Mouse (Mus musculus) cerebellum, adult 11-12 months (tissue): ENCODE results near the gene Rprd1b.

ENCODE experiments used
- DNase-seq: peaks from one replicate; pipeline ENCODE4 v3.0.0; 2022

Rprd1b gene

DNA sequence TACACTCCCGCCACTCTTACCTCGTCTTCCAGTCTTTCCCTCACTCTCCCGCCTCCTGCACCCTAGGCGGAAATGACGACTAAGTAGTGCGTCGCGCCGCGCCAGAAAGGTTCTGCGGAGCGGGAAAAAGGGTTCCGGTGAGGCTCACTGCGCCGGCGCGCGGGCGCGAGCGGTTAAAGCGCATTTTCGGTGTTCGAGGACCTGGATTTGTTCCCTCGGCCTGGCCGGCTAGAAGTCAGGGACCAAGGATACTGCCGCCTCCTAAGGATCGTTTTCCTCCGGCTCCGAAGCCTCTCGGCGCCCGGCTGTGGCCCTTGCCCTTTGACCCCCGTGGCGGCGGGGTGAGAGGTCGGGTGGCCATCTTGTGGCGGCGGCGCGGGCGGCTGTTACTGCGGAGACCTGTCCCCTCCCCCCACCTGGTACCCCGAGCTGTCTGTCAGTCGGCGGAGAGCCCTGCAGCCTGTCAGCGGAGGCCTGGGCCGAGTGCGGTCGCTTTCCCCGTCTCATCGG is at the start of gene Rprd1b, which contains the start of gene Tti1:
Gene Rprd1b (plus strand): TSS at position 144 of the 510 bp plus-strand sequence.
Gene Tti1 (minus strand): TSS at position 80 of the 510 bp plus-strand sequence.
- peak; percentile 92 for DNase-seq

DNA sequence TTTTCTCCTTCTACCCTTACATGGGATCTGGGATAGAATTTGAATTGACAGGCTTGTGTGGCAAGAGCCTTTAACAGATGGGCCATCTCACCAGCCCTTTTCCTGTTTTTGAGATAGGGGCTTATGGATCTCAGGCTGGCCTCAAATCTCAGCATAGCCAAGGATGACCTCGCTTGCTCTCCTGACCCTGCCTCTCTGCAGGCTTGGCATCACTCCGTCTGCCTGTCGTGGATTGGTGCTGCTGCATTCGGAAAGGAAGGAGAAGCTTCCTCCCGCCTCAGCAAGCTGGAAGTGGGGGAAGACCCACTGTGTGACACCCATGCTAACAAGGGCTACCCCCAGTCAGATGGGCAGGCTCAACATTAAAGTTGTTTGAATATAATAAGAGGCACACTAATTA is 49.1 kb upstream of the Rprd1b start:
- DNase-seq, result no peak

DNA sequence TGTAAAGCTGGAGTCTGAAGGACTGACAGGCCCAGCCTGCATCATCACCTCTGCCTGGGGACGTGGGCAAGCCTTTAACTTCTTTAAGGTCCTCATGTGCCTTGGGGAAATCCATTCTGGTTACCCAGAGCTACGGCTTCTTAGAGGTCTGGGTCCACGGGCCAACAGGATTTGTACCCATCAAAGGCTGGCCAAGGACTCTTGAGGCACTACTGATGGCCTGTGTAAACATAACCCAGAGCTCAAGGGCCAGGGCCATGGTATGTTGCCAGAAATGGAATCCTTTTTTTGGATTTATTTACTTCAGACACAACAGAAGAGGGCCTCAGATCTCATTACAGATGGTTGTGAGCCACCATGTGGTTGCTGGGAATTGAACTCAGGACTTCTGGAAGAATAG is 45.6 kb upstream of the Rprd1b start:
- DNase-seq, result no peak

DNA sequence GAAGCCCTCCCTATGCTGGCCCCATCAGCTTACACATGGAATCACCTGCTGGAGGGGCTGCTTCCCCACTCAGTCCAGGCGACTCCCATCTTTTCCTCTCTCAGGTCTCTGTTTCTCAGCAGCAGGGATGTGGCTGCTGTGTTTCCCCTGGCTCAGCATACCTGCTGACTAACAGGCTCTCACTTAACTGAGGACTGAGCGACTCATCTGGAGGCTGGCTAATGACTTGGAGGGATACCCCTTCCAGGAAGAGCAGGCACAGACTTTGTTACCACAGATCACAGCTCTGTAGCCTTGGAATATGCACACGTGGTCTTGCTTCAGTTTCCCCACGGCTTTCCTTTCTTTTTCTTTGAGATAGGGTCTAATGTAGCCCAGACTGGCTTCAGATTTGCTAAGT is 45.0 kb upstream of the Rprd1b start:
- no peak for DNase-seq

DNA sequence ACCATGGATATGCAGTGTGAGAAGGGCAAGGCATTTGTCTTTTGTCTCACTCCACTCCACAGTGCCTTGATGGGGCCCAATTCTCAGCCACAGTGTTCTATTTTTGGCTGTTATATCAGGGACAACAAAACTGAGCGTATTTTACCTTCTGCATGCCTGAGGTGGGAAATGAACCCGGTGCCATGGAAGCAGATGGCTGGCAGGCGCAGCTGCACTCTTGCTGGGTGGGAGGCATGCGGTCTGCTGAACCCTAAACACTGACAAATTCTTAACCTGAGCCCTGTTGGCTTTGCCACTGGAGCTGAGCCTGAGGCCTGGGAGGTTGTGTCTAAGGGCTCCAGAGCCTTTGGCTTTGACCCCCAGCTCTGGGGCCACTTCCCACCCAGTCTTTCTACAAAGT is 42.7 kb upstream of the Rprd1b start:
- peak; percentile 15 for DNase-seq

DNA sequence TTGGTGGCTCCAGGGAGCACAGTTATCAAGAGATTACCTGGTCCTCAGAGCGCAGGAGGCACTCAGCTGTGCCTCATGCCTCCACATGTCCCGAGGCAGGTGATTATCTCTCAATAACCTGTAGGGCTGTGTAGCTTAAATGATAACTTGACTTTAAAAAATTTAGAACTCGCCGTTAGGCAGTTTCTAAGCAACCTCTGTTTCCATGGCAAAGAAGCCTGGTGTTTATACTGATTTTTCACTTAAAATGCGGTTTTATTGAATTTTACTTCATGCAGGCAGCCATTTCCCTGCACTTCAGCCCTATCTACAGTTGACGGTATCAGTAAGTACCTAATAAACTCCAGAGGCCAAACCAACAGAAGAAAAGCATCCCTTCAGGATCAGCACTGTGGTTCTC is 42.1 kb upstream of the Rprd1b start:
- no peak for DNase-seq

DNA sequence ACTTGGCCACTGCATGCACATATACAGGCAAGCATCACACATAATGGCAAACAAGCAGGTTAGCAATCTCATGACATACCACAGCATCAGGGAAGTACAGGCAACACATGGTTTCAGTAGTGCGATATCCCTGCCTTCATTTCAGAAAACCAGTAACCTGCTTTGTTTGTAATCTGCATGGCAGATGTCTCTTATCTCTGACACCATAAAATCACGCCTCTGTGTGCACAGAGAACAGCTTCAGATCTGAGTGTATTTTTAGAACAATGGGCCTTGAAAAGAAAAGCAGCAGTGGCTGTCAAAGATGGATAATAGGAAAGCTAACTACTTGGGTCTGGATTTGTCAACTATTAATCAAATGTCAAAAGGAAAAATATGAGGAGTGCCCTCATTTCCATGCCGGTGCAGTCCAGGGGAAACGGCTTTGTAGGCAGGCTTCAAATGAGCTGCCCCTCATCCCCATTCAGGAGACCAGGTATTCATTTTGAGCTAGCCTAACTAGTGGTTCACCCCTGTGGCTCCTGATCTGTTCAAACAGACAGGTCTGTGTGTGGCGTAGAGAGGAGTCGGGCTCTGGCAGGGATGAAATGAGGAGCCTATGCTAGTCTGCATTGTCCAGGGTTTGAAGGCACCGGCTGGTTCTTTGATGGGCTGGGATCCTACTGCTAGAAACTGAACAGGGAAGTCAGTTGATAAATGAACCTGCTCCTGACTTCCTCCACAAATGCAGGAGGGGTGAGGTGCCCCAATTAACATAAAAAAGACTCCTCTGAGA is 39.7 kb upstream of the Rprd1b start:
- DNase-seq, result no peak

DNA sequence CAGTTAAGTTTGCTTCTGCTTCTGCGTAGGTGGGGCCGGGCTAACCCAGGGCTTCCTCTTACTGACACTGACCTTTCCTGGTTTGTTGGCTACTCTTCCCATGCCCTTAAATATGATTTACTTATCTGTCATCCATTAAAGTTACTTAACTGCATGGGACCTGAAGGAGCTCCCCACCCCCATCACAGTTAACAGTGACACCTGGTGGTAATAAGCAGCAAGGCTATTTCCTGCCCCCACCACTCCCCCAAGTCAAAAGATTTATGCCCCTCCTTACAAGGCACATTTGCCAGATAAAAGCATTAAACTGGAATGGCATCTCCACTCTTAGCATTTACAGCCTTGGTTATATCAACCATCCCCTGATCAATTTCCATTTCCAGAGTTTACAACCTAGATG is 38.4 kb upstream of the Rprd1b start:
- DNase-seq, result no peak

DNA sequence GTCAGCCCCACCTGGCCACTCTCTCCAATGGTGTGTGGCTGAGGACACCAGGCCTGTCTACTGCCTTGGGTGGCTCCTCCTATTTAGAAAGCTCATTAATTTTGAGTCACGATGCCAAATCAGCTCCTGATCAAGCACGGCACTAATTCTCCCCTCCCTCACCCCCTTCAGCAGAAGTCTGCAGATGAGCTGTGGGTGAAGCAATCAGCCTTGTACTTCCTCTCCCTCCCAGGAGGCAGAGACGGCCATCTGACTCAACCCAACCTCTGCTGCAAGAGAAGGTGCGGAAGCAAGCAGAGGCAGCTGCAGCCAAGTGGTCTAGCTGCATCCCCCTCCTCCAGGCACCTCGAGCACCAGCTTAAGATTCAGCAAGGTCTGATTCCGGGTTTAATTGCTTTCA is 37.3 kb upstream of the Rprd1b start:
- no peak for DNase-seq

DNA sequence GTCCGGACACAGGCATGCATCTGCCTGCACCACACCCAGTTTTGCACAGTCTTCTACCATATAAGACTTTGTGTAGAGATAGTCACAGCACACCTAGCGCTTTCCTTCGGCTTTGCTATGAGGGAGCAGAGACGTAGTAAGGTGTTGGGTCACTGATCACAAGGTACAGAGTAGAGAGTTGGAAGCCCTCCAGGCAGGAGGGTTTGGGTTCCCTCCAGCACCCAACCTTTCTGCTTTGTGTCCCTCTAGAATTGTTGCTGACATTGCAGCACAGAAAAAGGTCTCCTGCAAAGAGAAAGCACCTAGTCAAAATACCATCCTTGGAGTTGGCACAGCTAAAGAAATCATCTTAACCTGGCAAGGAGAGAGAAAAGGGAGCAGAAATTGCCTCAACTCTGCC is 35.8 kb upstream of the Rprd1b start:
- peak; percentile 13 for DNase-seq

DNA sequence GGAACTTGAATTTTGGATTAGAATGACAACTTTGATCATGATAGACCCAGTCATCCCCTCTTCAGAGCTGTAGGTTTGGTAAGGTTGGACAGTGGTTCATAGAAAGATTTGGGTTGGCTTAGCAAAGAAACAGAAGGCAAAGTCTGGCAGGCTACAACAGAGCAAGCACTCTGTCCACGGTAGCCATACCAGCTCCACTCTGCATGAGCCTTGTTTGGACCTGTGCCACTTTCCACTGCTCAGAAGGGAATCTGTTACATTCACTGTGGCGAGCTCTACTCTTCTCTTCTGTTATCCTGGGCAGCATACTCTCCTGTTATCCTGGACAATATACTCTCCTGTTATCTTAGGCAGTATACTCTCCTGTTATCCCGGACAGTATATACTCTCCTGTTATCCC is 29.5 kb upstream of the Rprd1b start:
- peak; percentile 72 for DNase-seq

DNA sequence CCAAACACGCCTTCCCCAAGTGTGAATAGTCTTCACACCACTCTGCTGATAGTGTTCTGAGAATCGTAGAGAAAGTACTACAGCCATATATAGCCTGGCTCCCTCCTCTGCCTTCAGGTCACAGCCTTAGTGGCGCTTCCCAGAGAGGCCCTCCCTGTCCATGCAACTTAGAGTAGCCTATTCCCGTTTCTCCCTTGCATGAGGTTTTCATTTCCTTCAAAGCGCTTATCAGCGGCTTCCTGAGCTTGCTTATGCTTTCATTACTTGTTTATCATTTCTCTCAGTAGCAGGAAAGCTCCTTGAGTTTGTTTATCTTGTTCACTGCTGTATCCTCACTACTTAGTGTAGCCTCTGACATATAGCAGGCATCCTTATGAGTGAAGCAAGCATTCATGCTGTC is 23.7 kb upstream of the Rprd1b start:
- DNase-seq, result no peak

DNA sequence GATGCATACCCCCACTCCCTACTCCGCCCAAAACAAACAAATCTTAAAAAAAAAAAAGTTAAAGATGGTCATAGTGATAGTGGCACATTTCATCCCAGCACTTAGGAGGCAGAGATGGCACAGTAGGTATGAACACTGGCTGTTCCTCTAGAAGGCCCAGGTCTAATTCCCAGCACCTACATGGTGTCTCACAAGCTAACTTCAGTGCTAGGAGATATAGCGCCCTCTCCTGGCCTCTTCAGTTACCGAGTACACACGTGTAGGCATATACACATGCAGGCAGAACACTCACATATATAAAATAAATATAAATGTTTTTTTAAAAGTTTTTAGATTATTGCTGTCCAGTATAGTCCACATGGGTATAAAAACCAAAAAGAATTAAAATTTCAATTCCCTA is 22.7 kb upstream of the Rprd1b start:
- DNase-seq, result no peak

DNA sequence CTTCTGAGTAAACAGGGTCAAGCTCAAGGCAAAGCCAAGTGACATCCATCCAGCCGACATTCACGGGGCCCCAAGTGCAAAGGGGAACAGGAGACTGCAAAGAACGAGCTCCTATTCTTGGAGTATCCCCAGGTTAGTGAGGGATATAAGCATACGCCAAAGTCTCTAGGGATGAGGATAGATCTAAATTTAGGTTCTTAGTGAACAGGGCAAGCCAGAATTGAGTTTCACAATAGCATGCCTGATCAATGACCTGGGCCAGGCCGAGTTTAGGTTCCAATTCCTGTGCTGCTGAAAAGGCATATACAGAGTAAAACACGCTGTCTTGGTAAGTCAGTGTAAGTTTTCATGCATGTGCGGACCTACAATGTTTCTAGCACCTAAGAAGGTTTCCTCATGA is 18.9 kb upstream of the Rprd1b start:
- no peak for DNase-seq

DNA sequence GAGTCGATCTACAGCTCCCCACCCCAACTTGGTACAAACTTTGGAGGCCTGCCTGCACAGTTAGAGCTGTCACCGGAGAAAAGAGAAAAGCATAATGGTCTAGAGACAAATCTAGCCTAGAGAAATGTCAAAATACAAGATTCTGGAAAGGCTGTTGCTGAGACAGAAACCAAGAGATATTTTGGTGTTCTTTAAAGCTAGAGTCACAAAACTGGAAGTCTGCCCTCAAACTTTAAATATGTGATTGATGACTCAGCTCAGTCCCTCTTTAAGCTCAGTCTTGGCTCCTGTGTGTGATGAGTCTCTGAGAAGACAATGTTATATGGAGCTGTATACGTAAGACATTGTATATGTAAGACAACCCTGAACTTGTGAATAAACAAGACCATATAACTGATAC is 15.7 kb upstream of the Rprd1b start:
- no peak for DNase-seq

DNA sequence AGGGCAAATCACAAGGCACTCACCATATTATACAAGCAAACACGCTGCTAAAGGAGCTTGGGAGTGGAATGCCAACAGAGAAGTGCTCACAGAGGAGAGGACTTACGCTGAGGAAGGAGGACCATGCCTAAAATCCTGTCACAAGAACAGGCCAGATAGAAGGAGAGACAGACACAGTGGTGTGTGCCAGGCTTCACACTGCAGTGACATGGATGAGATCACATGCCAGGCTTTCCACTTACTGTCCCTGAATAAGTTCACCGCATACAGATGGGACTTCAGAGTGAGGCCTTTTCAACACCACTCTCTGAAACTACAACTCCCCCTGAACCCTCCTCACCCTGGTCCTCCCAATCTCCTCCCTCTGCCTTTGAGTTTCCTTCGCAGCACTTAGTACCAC is 11.0 kb upstream of the Rprd1b start:
- no peak for DNase-seq

DNA sequence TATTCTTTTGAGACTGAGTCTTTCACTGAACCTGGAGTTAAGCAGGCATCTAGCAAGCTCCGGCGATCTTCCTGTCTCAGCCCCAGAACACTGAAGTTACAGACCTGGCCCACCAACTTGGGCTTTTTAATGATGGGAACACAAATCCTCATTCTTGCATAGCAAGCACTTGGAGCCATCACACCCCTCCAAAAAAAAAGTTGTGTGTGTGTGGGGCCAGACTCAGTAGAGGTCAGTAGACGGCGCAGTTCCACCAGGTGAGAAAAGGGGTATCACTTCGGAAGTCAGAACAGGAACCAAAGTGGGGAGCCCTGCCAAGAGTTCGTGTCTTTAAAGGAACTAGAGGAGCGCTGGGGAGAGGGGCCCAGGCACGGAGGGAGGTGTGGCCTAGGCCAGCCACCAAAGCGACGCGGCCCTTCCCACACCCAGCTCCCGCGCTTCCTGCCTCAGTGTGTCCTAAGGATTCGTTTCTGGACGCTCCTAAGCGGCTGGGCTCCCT is 393 bp upstream of the Rprd1b start:
- DNase-seq, result no peak

DNA sequence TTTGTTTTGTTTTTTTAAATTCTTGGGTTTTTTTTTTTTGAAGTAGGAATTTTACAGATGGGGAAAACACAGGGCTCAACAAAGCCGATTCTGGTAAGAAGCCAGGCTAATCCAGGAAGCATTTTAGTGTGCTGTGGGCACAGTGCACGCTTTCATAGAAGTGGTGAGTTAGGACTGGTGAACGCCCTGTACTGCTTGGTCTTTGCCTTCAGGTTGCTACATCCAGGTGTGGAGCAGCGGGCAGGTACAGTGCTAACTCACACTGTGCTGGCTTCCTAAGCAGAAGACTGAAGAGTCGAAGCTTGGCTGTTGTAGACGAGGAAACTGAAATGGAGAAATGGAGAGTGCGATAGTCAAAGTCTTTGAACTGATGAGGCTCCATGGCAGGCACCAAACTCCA is 1.7 kb downstream of the Rprd1b start:
- no peak for DNase-seq

DNA sequence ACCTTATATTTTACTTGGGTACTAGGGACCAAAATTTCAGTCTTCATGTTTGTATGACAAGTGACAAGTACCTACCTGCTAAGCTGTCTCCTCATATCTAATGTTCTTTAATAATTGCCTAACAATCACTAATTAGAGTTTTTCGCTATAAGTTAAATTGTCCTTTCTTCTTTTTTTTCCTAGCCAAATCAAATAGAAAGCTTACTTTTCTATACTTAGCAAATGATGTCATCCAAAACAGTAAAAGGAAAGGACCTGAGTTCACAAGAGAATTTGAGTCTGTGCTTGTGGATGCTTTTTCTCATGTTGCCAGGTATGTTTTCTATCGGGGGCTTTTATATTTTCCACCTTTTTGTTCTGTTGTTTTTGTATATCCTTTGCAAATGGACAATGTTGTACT is 7.5 kb downstream of the Rprd1b start:
- no peak for DNase-seq

DNA sequence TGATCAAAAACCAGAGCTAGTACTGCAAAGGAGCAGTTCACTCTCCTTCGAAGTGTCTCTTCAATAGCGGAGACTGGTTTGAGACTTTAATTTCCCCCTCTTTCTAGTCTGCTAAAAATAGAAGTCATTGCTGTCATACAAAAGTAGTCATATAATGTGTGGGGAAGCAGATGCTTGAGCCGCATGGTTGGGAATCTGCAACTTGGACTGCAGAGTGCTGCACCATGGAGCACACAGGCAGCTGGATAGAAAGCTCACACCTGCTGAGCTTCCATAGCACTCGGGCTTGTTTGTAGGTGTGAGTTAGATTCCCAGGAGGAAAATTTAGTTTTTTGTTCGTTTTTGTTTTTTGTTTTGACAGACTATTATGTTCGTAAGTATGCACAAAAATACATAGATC is 8.1 kb downstream of the Rprd1b start:
- DNase-seq, result no peak

DNA sequence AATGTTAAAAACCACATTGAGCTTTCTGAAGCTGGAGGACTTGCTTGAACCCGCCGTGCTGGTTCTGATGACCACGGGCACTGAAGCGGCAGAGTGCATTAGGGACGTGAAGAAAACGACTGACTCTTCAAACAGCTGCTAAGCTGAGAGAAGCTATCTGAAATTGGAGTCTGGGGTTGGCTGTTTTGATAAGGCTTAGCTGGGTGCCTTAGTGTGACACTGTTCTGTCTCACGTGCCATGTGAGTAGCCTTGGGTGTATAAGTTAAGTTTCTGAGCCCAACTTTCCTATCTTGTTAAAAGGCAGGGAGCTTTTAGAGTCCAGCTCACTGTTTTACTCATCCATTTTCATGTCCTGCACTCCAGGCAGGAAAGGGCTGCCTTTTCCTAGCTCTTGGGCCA is 8.7 kb downstream of the Rprd1b start:
- no peak for DNase-seq

DNA sequence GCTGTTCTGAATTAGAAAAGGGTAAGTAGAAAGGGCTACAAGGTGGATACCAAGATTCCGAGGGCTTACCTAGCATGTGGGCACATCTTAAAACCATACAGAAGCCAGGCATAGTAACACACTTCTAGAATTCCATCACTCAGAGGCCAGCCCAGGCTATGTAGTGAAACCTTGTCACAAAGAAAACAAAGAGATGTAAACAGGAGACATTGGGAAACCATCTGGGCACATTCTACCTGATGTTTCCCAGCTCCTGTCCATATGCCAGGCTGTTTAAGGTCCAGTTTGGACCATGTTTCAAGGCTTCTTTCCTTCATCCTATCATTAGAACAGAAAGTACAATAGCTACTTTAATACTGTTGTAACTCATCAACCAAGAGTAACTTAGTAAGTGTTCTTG is 9.3 kb downstream of the Rprd1b start:
- no peak for DNase-seq

DNA sequence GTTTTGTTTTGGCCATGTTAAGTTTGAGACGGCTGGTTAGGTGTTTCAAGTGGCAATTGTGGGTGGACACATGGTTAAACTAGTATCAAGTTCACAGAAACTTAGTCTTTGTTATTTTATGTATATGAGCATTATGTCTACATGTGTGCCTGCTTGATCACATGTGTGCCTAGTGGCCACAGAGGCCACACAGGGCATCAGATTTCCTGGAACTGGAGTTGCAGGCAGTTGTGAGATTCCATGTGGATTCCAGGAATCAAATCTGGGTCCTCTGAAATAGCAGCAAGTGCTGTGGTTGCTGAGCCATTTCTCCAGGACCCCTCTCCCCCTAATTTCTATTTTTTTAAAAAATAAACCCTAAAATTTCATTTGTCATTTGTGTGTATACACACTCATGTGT is 11.4 kb downstream of the Rprd1b start:
- DNase-seq, result no peak

DNA sequence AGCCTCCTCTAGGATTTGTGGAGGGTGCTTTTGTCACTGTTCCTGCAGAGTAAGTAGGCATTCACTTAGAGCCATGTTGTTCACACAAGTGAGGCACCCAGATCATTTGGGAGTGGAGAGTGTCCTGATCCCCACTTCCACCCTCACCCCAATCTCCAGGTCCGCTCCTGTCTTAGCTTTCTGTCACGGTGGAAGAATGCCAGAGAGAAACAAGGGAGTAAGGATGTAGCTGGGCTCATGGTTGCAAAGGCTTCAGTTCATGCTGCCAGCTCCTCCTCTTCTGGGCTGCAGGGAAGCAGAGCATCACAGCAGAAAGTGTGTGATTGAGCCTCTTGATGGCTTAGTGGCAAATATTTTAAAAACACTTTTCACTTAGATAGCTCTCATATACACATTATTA is 12.1 kb downstream of the Rprd1b start:
- no peak for DNase-seq

DNA sequence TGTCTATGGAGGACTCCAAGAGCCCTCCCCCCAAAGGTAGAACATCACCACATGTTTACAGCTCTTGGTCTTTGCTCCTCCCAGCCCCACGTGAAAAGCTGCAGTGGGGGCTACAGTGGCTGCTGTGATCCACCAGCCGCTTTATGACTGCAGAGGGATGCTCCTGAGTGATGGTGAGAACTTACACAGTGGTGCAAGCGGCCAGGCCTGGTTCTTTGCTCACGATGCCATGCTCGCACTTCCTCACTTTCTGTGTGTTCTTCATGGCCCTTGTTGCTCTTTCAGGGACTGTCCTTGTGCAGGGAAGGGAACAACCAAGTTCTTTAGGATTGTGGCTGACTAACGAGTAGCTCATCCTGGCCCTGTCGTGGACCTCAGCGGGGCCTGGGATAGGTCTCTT is 15.2 kb downstream of the Rprd1b start:
- DNase-seq, result no peak
